Mouse (Mus musculus): ENCODE results near the gene Trappc3.
A peak's percentile ranks its signal among the peaks of the same experiment; 100 is the strongest.

The Trappc3 gene

GRCm38 (mm10) chr4:126278961-126279360 lies 16.8 kb downstream of the Trappc3 start:
- no peak for DNase-seq (ENCODE audit: low read depth)

- DNase-seq (ENCODE audit: low read depth) = no peak
Measured at GRCm38 (mm10) chr4:126281706-126282105, 19.6 kb downstream of the Trappc3 start.

GRCm38 (mm10) chr4:126283582-126283981 lies 21.5 kb downstream of the Trappc3 start:
- no peak for DNase-seq (ENCODE audit: low read depth)

GRCm38 (mm10) chr4:126286492-126286891 lies 24.4 kb downstream of the Trappc3 start, which contains the start of gene Col8a2:
TSS of gene Col8a2 (plus strand) at chr4:126286793.
- DNase-seq (ENCODE audit: low read depth) = no peak

- DNase-seq (ENCODE audit: low read depth) = no peak
Measured at GRCm38 (mm10) chr4:126287302-126287995, 25.3 kb downstream of the Trappc3 start.

DNA sequence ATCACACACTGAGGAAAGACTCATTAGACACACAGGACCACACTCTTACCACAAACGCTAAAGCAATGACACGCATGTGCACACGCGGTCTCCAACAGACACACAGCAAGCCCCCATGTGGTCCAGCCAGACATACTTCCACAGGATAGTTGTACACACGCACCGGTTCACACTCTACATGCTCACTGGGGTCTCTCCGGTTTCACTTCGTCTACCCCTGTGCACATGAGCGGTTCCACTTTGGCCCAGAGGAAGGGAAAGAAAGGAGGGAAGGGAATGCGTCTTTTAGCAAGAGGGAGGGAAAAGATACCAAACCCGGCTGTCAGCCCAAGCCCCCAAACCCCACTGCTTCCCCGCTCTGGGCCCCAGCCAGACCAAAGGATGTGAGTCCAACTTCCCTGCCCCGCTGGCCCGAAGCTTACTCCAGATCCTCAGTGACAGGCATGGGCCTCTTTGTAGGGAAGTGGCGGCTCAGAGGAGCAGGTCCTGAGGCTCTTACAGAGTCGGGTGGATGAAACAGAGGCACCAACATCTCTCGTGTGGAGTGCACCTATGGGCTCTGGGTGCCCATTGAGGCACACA lies 26.1 kb downstream of the Trappc3 start:
- DNase-seq (ENCODE audit: low read depth) = no peak

DNA sequence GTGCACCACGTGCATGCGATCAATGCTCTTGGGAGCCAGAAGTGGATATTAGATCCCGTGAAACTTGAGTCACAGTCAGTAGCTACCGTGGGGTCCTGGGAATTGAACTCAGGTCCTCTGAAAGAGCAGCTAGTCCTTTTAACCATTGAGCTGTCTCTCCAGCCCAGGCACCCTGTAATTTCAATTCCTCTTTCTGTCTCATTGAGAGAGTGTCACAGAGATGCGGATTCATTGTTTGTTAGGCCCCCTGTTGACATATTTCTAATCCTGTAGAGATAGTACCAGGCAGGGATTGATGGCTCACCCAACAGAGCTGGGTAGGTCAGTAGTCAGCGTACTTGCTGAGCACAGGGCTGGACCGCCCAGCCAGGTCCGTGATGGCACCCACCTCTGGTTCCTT lies 28.2 kb downstream of the Trappc3 start:
- no peak for DNase-seq (ENCODE audit: low read depth)

DNA sequence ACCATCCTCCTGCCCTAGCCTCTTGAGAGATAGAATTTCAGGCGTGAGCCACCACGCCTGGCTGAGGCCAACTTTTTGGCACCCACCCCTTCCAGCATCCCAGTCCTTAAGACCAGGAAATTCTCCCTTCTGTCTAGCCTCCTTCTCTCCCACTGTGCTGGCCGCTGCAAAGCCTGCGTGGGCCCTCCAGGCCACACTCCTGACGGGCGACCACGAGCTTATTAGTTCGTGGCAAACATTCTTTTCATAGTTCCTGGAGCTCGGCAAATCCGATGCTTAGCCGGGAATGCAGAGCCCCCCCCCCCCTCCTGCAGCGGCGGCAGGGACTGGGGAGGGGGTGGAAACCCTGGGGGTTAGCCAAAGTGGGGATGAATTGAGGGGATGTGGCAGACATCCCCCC lies 29.1 kb downstream of the Trappc3 start:
- DNase-seq (ENCODE audit: low read depth) = no peak

GRCm38 (mm10) chr4:126295152-126295551 lies 33.0 kb downstream of the Trappc3 start:
- DNase-seq (ENCODE audit: low read depth) = no peak

- no peak for DNase-seq (ENCODE audit: low read depth)
Measured at GRCm38 (mm10) chr4:126295937-126296336, 33.8 kb downstream of the Trappc3 start.

DNA sequence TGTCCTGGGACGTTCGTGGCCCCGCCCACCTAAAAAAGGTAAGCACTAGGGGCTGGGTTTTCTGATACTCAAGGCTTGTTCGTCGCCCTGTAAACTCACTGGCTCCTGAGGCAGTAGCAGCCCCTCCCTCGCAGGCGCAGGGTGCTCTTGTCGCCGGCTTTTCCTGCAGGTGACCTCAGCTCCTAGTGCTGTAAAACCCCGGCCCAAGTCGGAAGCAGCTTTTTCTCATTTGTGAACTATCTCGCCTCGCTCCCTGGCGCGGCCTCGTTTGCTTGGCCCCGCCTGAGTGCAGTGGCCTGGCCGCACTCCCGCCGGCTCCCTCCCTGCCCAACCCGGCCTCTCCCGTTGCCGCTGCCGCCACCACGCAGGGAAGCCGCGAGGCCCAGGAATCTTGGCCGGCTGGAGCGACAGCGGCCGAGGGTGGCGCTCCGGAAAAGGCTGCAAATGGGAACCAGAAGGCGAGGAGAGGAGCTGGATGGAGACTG lies 34.5 kb downstream of the Trappc3 start:
- no peak for DNase-seq (ENCODE audit: low read depth)

DNA sequence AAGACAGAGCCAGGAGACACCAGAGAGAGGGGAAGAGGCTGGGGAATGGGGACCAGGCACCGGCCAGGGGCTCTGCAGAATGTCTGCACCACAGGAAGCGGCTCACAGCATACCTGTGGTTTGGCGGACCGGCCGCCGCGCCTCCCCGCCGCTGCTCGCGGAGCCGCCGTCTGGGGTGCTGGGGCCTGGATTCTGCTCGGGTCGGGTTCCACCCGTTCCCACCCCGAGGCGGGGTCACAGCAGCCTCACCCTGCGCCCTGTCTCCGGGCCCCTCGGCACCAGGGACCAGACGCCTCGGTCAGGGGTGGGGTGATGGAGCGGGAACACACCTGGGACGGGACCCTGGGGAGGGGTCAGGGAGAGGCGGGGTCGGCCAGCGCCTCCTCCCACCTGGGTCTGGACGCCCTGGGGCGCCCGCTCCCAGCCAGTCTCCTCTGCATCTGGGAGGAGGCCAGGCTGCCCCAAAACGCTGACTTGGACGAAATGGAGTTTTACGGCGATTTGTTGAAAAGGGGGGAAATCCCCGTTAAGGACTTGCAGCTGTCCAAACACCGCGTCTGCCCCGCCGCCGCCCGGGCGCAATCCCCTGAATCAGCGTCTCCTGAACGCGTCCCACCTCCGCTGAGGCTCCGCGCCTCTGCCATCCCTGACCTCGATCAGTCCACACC lies 38.9 kb downstream of the Trappc3 start:
- peak; percentile 75 for DNase-seq (ENCODE audit: low read depth)

DNA sequence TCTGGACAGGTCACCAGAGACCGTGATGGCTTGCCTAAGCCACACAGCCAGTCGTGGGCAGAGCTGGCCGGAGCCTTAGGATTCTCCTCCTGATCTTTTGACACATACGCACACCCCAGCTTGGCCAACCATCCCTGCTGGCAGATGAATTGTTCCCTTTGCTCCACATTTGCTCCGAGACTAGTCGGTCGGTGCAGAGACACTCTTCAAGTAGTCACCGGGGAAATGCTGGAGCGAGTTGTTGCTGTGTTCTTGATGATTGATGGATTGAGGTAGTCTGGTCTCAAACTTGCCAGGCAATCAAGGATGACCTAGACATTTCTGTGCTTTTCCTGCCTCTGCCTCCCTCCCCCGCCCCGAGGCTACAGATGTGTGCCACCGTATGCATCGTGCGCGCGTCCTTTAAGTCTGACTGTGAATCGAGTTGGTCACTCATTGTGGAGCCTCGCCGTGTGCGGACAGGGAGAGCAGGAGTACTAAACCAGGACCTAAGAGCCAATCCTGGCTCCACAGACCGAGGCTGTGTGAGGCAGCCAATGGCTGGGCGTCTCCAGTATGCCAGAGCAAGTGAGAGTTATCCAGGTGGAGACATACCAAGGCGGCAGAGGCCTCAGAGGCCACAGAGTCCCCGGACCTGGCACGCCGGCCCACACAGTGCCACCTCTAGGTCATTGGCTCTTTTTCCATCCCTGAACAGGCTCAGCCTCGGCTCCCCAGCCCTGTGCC lies 39.6 kb downstream of the Trappc3 start:
- no peak for DNase-seq (ENCODE audit: low read depth)

- no peak for DNase-seq (ENCODE audit: low read depth)
Measured at GRCm38 (mm10) chr4:126303877-126304276, 41.8 kb downstream of the Trappc3 start.

GRCm38 (mm10) chr4:126305428-126305827 lies 43.3 kb downstream of the Trappc3 start:
- DNase-seq (ENCODE audit: low read depth) = no peak

- DNase-seq (ENCODE audit: low read depth) = no peak
Measured at GRCm38 (mm10) chr4:126306058-126306457, 43.9 kb downstream of the Trappc3 start.

DNA sequence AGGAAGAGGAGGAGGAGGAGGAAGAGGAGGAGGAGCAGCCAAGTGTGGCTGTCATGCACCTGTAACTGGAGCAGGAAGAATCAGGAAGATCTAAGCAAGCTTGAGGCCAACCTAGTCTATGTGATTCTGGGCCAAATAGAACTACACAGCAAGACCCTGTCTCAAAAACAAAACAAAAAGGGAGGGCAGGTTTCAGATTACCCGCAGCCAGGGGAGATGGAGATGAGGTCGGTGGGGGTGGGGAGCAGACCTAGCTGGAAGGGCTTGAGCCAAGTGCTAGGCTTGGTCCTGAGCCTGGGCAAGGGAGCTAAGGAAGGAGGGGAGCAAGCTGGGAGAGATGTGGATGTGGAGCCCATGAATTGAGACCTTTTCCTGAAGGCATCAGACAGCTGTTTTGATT lies 44.7 kb downstream of the Trappc3 start:
- no peak for DNase-seq (ENCODE audit: low read depth)

DNA sequence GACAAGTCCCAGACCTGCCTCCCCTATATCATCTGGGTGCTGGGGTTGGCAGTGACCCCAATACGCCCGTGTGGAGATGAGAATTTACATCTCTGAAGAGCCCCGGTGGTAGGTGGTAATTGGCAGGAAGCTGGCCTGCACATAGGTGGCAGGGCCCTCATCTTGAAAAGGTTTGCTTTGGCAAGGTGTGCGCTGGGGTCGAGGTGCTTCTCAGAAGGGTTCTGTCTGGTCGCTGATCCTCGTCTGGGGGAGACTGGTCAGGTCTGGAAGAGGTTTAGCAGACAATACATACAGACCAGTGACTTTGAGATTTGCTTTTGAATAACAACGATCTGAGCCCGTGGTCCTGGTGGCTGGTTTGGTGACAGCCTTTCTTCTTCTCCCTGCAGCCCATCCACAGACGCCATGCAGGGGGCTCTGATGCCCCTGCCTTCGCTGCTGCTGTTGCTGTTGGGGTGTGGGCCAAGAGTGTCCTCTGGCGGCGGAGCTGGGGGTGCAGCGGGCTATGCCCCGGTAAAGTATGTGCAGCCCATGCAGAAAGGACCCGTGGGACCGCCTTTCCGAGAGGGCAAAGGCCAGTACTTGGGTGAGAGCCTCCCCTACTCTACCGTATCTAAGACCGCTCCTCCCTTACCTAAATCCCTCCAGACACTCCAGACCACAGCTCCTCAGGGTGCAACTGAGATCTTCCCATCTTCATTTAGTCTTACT lies 47.2 kb downstream of the Trappc3 start:
- no peak for DNase-seq (ENCODE audit: low read depth)

- peak; percentile 51 for DNase-seq (ENCODE audit: low read depth)
Measured at GRCm38 (mm10) chr4:126309922-126310309, 47.8 kb downstream of the Trappc3 start.

- DNase-seq (ENCODE audit: low read depth) = no peak
Measured at GRCm38 (mm10) chr4:126310344-126310743, 48.2 kb downstream of the Trappc3 start.

DNA sequence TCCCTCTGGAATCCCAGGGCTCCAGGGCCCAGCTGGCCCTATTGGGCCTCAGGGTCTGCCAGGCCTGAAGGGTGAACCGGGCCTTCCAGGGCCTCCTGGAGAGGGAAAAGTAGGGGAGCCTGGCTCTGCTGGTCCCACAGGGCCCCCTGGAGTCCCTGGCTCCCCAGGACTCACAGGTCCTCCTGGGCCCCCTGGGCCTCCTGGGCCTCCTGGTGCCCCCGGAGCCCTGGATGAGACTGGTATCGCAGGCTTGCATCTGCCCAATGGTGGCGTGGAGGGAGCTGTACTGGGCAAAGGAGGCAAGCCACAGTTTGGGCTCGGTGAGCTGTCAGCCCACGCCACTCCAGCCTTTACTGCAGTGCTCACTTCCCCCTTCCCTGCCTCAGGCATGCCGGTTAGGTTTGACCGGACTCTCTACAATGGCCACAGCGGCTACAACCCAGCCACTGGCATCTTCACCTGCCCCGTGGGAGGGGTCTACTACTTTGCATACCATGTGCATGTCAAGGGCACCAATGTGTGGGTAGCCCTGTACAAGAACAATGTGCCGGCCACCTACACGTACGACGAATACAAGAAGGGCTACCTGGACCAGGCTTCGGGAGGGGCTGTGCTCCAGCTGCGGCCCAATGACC lies 49.6 kb downstream of the Trappc3 start:
- DNase-seq (ENCODE audit: low read depth) = no peak

Measured in fibroblast of lung, adult 2 months (primary cell).